Mouse (Mus musculus): ENCODE data around the gene Jph3. TPM values are rescaled to one million over a fixed set of nuclear protein-coding genes. Genes with fewer than 3 reads are reported as not detected.
A peak's percentile ranks its signal among the peaks of the same experiment; 100 is the strongest.

The Jph3 gene
- polyA plus RNA-seq, 1 experiment from 2014 or later: 0.11 TPM

GRCm38 (mm10) chr8:121827726-121828125 is 98.3 kb downstream of the Jph3 start:
- Histone ChIP-seq H3K36me3 (replicated peaks; ENCODE audit: insufficient read depth, low read length) (no peaks in the 10 kb centered on the region), H3K27me3 (ENCODE audit: insufficient read depth, low read length) (no peaks in the 10 kb centered on the region), H3K4me1 (ENCODE audit: insufficient read depth) (peaks cover 18% of the 10 kb centered on the region), H3K4me3 (ENCODE audit: low read depth, low read length) (no peak overlapping the region), H3K27ac (ENCODE audit: low read depth) (no peak overlapping the region), H3K9me3 (ENCODE audit: low read length) (no peaks in the 10 kb centered on the region), H3K4me2 (ENCODE audit: low read depth, low read length) (peak overlapping the region; percentile 97; the same call in 1 of the 2 replicates), H3K9ac (replicated peaks) (no peak overlapping the region)
- TF ChIP-seq CTCF (IDR thresholded peaks at IDR 0.05; ENCODE audit: low read depth): no peak
- no peak for TF ChIP-seq EP300 (IDR thresholded peaks at IDR 0.05; ENCODE audit: low read depth)
- 88% methylated on average over 5 of the region's 5 CpGs for whole genome bisulfite sequencing (ENCODE audit: insufficient replicate concordance)
- ATAC-seq (no peak), DNase-seq (no peak)

GRCm38 (mm10) chr8:121828376-121829023 is 99.1 kb downstream of the Jph3 start:
- no peak for DNase-seq
- WGBS (ENCODE audit: insufficient replicate concordance): 29% methylated on average over 10 of the region's 10 CpGs
- Histone ChIP-seq H3K4me2 (ENCODE audit: low read depth, low read length) (peak overlapping the region; percentile 97), H3K36me3 (replicated peaks; ENCODE audit: insufficient read depth, low read length) (no peaks in the 10 kb centered on the region), H3K9me3 (ENCODE audit: low read length) (no peaks in the 10 kb centered on the region), H3K27me3 (ENCODE audit: insufficient read depth, low read length) (no peaks in the 10 kb centered on the region), H3K27ac (ENCODE audit: low read depth) (no peak overlapping the region), H3K4me1 (ENCODE audit: insufficient read depth) (peaks cover 18% of the 10 kb centered on the region), H3K4me3 (ENCODE audit: low read depth, low read length) (peak overlapping the region; percentile 90), H3K9ac (replicated peaks) (peak overlapping the region; percentile 83)
- TF ChIP-seq EP300 (IDR thresholded peaks at IDR 0.05; ENCODE audit: low read depth) (no peak), CTCF (IDR thresholded peaks at IDR 0.05; ENCODE audit: low read depth) (no peak)
- ATAC-seq: no peak

- peaks cover 18% of the 10 kb centered on the region for H3K4me1 ChIP-seq (ENCODE audit: insufficient read depth)
- H3K36me3 ChIP-seq (replicated peaks; ENCODE audit: insufficient read depth, low read length): no peaks in the 10 kb centered on the region
- 0 out of 2 replicates have a peak within 1 kb of the TSS, but pooled peaks have one; percentile 23 for H3K27ac ChIP-seq (ENCODE audit: low read depth)
- H3K4me2 ChIP-seq (ENCODE audit: low read depth, low read length): peak within 1 kb of the TSS; percentile 97
- TF ChIP-seq EP300 (IDR thresholded peaks at IDR 0.05; ENCODE audit: low read depth): no peak; the same call in 1 of the 2 replicates
- DNase-seq (peak; percentile 90), ATAC-seq (peak; percentile 98)
- peak within 1 kb of the TSS; percentile 90 for H3K4me3 ChIP-seq (ENCODE audit: low read depth, low read length)
- H3K9ac ChIP-seq (replicated peaks): peak within 1 kb of the TSS; percentile 83
- WGBS (ENCODE audit: insufficient replicate concordance): under 1% methylated on average over 64 of the region's 68 CpGs
- no peaks in the 10 kb centered on the region for H3K27me3 ChIP-seq (ENCODE audit: insufficient read depth, low read length)
- no peaks in the 10 kb centered on the region for H3K9me3 ChIP-seq (ENCODE audit: low read length)
Observed at GRCm38 (mm10) chr8:121829048-121829776, 99.8 kb downstream of the Jph3 start, which contains the start of gene Klhdc4. Klhdc4 (minus strand) TSS chr8:121829569.

GRCm38 (mm10) chr8:121829777-121830362 is 100.4 kb downstream of the Jph3 start:
- Histone ChIP-seq H3K4me3 (ENCODE audit: low read depth, low read length) (peak overlapping the region; percentile 90), H3K9ac (replicated peaks) (peak overlapping the region; percentile 83), H3K4me2 (ENCODE audit: low read depth, low read length) (peak overlapping the region; percentile 97), H3K27ac (ENCODE audit: low read depth) (0 out of 2 replicates have a peak overlapping the region, but pooled peaks have one; percentile 23), H3K9me3 (ENCODE audit: low read length) (no peaks in the 10 kb centered on the region), H3K27me3 (ENCODE audit: insufficient read depth, low read length) (no peaks in the 10 kb centered on the region), H3K4me1 (ENCODE audit: insufficient read depth) (peaks cover 18% of the 10 kb centered on the region), H3K36me3 (replicated peaks; ENCODE audit: insufficient read depth, low read length) (no peaks in the 10 kb centered on the region)
- TF ChIP-seq EP300 (IDR thresholded peaks at IDR 0.05; ENCODE audit: low read depth) (no peak), CTCF (IDR thresholded peaks at IDR 0.05; ENCODE audit: low read depth) (no peak)
- DNase-seq: no peak
- 21% methylated on average over 18 of the region's 18 CpGs for WGBS (ENCODE audit: insufficient replicate concordance)
- peak; percentile 80 for ATAC-seq

- DNase-seq (no peak), ATAC-seq (no peak)
- H3K4me1 ChIP-seq (ENCODE audit: insufficient read depth): peaks cover 18% of the 10 kb centered on the region
- H3K36me3 ChIP-seq (replicated peaks; ENCODE audit: insufficient read depth, low read length): no peaks in the 10 kb centered on the region
- H3K9ac ChIP-seq (replicated peaks): no peak overlapping the region
- H3K27ac ChIP-seq (ENCODE audit: low read depth): no peak overlapping the region
- TF ChIP-seq EP300 (IDR thresholded peaks at IDR 0.05; ENCODE audit: low read depth) (no peak), CTCF (IDR thresholded peaks at IDR 0.05; ENCODE audit: low read depth) (no peak)
- 76% methylated on average over 2 of the region's 2 CpGs for WGBS (ENCODE audit: insufficient replicate concordance)
- no peaks in the 10 kb centered on the region for H3K27me3 ChIP-seq (ENCODE audit: insufficient read depth, low read length)
- H3K4me2 ChIP-seq (ENCODE audit: low read depth, low read length): peak overlapping the region; percentile 50; the same call in 1 of the 2 replicates
- no peaks in the 10 kb centered on the region for H3K9me3 ChIP-seq (ENCODE audit: low read length)
- no peak overlapping the region for H3K4me3 ChIP-seq (ENCODE audit: low read depth, low read length)
Observed at GRCm38 (mm10) chr8:121832061-121832460, 102.6 kb downstream of the Jph3 start.

- Histone ChIP-seq H3K4me3 (ENCODE audit: low read depth, low read length) (no peak overlapping the region), H3K27me3 (ENCODE audit: insufficient read depth, low read length) (no peaks in the 10 kb centered on the region), H3K9me3 (ENCODE audit: low read length) (no peaks in the 10 kb centered on the region), H3K36me3 (replicated peaks; ENCODE audit: insufficient read depth, low read length) (no peaks in the 10 kb centered on the region), H3K27ac (ENCODE audit: low read depth) (no peak overlapping the region), H3K4me2 (ENCODE audit: low read depth, low read length) (peak overlapping the region; percentile 50; the same call in 1 of the 2 replicates), H3K4me1 (ENCODE audit: insufficient read depth) (peaks cover 18% of the 10 kb centered on the region), H3K9ac (replicated peaks) (no peak overlapping the region)
- ATAC-seq (peak; percentile 55), DNase-seq (peak; percentile 74)
- 11% methylated on average over 6 of the region's 6 CpGs for WGBS (ENCODE audit: insufficient replicate concordance)
- TF ChIP-seq EP300 (IDR thresholded peaks at IDR 0.05; ENCODE audit: low read depth) (no peak), CTCF (IDR thresholded peaks at IDR 0.05; ENCODE audit: low read depth) (peak; percentile 78)
Observed at GRCm38 (mm10) chr8:121832503-121832902, 103.1 kb downstream of the Jph3 start.

Data from liver, postnatal 0 days (tissue).